In the genomic region with DNA sequence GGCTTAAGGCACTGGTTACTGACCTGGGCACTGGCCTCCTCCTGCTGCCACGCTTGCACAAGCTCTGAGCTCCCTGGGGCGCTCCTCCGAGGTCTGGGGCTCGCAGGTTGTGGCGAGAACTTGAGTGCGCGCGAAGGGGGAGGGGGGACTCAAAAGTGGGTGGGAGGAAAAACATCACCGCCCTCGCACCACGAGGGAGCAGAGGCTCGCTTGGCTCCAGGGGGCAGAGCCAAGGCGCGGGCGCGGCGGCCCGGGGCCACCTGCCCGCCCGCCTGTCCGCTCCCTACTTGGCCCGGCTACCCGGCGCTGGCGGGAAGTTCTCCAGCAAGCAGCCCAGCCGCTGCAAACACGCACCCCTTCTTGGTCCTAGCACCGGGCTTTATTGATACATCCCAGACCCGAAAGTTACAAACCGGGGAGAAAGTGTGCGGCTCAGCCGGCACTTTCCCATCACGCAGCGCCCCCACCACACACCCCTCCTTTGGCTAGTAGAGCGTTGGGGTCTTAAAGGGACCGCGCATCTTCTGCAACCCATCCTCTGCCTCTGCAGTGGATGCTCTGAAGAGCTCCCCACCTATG, we compare ENCODE assay signal across 8 mouse cellular contexts. TPM values are rescaled to one million over a fixed set of nuclear protein-coding genes. Genes with fewer than 3 reads are reported as not detected.
DNase-seq lines count a peak whose midpoint lies in the region; ATAC-seq lines count a peak whose summit lies in the region.

A gene (minus strand): TSS at position 472 of the 579 bp plus-strand sequence.

- peak; percentile 56; the same call in 1 of the 2 replicates for ATAC-seq in embryonic facial prominence, embryonic 13.5 days (ENCODE audit: insufficient number of reproducible peaks, insufficient read depth, low FRiP score, low TSS enrichment, low read depth)
- 0 out of 2 replicates have a peak, but pooled peaks have one; percentile 23 for ATAC-seq in megakaryocyte progenitor cell, adult 5-6 weeks (replicated peaks; ENCODE audit: poor library complexity)

- no peaks in the 10 kb centered on the region for H3K36me3 ChIP-seq in embryonic facial prominence, embryonic 13.5 days

- H3K4me3 ChIP-seq in embryonic facial prominence, embryonic 13.5 days, result peak within 1 kb of the TSS; percentile 46

- H3K9ac ChIP-seq in embryonic facial prominence, embryonic 13.5 days, result peak within 1 kb of the TSS; percentile 64

- H3K9me3 ChIP-seq in embryonic facial prominence, embryonic 13.5 days, result no peaks in the 10 kb centered on the region

- intact Hi-C loops in heart, postnatal 14 days (cut with DNase I), result no loop called here
- intact Hi-C loops in left cerebral cortex, postnatal 14 days (cut with DNase I), result no loop called here

- peak; percentile 18 to 23 for DNase-seq in right cerebral cortex, postnatal 10 days (ENCODE audit: low spot score in 2 of 2)
- no peak for DNase-seq in right cerebral cortex, adult 18-20 months
- peak; percentile 6 to 7 for DNase-seq in heart, postnatal 14 days
- peak in 1 of 2 experiments; percentile 2 for DNase-seq in left cerebral cortex, postnatal 14 days (ENCODE audit: low spot score in 2 of 2)
- peak; percentile 12 for DNase-seq in testis, postnatal 14 days (ENCODE audit: low spot score)
- no peak for DNase-seq in spleen, postnatal 14 days (ENCODE audit: low spot score in 2 of 2)

- H3K4me1 ChIP-seq in embryonic facial prominence, embryonic 13.5 days, result no peaks in the 10 kb centered on the region

- no peak within 1 kb of the TSS for H3K27ac ChIP-seq in embryonic facial prominence, embryonic 13.5 days

- peaks cover 63% of the 10 kb centered on the region for H3K27me3 ChIP-seq in embryonic facial prominence, embryonic 13.5 days

- peak within 1 kb of the TSS; percentile 66 for H3K4me2 ChIP-seq in embryonic facial prominence, embryonic 13.5 days

- 21% methylated on average over 36 of the region's 37 CpGs for WGBS in embryonic facial prominence, embryonic 13.5 days

RNA-seq across cellular contexts. Expression of the gene that starts here (rescaled TPM):
- polyA plus RNA-seq in embryonic facial prominence, embryonic 13.5 days (2015; fragmentation: Nextera tagmentation; extraction: Ambion mirVana), result 4.1 and 5.8 TPM in 2 replicates
- 1 to 10 TPM; 1.5 to 2.0 TPM for total RNA-seq in heart, postnatal 14 days (2021)
- total RNA-seq in left cerebral cortex, postnatal 14 days (2021), result 10 to 100 TPM; 15.4 to 25.4 TPM
- 0.02 TPM in 1 of 2 replicates, not detected in the other for total RNA-seq in megakaryocyte progenitor cell, adult 5-6 weeks (2015)
- not detected in 2 replicates for total RNA-seq in megakaryocyte progenitor cell, adult 5-6 weeks (2017)

Comparison
In these comparisons a context has a peak if more than half of its experiments do, and no peak if none do; other contexts are left out.
1. RNA of the gene that starts here (total RNA-seq): 15.4 to 25.4 TPM in left cerebral cortex, postnatal 14 days; 1.5 to 2.0 TPM in heart, postnatal 14 days and 0.02 TPM in megakaryocyte progenitor cell, adult 5-6 weeks; every median in the first group is over 4 times any median in the second.
2. DNase-seq: peak in right cerebral cortex, postnatal 10 days (2 of 2), heart, postnatal 14 days (2 of 2) and testis, postnatal 14 days (single experiment); none in right cerebral cortex, adult 18-20 months (single experiment) and spleen, postnatal 14 days (0 of 2).
3. Peak in ATAC-seq in megakaryocyte progenitor cell, adult 5-6 weeks; RNA of the gene not detected or under 1 TPM.